Mouse (Mus musculus) ES-E14 (cell line): ENCODE results near the gene Pard3b.

Experiments used
- CHD2 ChIP-seq: IDR thresholded peaks from 2 replicates; pipeline ENCODE4 v1.6.1; 2014; ENCODE audit warnings: mild to moderate bottlenecking, low read depth, low read length, inconsistent platforms
- HCFC1 ChIP-seq: IDR thresholded peaks from 2 replicates; pipeline ENCODE4 v1.6.1; 2012; ENCODE audit warnings: low read length, inconsistent platforms, borderline replicate concordance; ENCODE audit not compliant: insufficient read depth
- MAFK ChIP-seq: IDR thresholded peaks from 2 replicates; pipeline ENCODE4 v1.6.1; 2014; ENCODE audit warnings: mild to moderate bottlenecking, low read depth, low read length, inconsistent platforms; ENCODE audit not compliant: insufficient read depth
- ZC3H11A ChIP-seq: IDR thresholded peaks from 2 replicates; pipeline ENCODE4 v1.6.1; 2012; ENCODE audit warnings: low read depth, mild to moderate bottlenecking, inconsistent platforms, low read length, borderline replicate concordance
- ZNF384 ChIP-seq: IDR thresholded peaks from 2 replicates; pipeline ENCODE4 v1.6.1; 2012; ENCODE audit warnings: low read depth, low read length, inconsistent platforms

DNA sequence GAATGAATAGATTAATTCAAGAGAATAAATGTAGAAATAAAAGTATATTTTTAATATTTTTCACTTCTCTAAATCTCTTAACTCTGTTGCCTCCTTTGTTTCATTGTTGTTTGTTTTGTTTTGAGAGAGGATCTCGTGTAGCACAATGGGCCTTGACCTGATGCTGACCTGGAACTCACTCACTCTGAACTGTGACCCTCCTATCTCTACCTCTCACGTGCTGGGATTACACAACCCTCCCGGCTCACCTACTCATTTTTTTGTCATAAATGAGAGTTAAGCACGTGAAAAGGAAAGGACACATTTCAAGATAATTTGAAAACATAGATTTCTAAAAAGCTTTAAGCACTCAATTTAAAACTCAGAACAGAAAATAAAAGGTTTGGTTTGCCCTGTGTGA lies 928.0 kb downstream of the Pard3b start:
- TF ChIP-seq CHD2 (no peak), ZC3H11A (no peak), MAFK (no peak), HCFC1 (no peak), ZNF384 (no peak)
